Mouse (Mus musculus): ENCODE results near the gene Tmem44.

DNA sequence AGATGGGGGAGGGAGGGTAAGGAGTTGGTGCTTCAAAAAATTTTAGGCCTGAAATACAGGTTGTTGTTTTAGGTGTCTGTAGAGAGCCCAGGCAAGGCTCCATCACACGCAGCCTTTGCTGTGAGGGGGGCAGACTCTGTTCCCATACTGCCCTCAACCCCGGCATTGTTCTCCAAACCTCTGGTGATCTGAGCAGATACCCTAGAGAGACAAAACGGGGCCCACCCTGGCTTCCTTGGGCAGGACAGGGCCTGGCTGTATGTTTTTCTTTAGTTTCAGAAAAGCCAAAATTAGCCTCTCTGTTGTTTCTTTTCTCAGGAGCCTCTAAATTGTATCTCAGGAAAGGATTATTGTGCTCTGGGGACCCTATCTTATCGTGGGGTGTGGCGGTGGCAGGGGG, 49.0 kb downstream of the Tmem44 start:
- TF ChIP-seq POLR2A (IDR thresholded peaks at IDR 0.05; ENCODE audit: insufficient read length, low read depth) (no peak), TCF3 (IDR thresholded peaks at IDR 0.05; ENCODE audit: insufficient read length, low read depth) (no peak), REST (IDR thresholded peaks at IDR 0.05; ENCODE audit: insufficient read depth, insufficient read length) (no peak), E2F4 (IDR thresholded peaks at IDR 0.05; ENCODE audit: insufficient read depth) (no peak), MAX (IDR thresholded peaks at IDR 0.05; ENCODE audit: low read depth) (no peak), MYOG (IDR thresholded peaks at IDR 0.05; ENCODE audit: control insufficient read depth in 1 of 3, insufficient read depth in 1 of 3, insufficient read length in 2 of 3, low read depth in 2 of 3) (no peak)
